In the genomic region with DNA sequence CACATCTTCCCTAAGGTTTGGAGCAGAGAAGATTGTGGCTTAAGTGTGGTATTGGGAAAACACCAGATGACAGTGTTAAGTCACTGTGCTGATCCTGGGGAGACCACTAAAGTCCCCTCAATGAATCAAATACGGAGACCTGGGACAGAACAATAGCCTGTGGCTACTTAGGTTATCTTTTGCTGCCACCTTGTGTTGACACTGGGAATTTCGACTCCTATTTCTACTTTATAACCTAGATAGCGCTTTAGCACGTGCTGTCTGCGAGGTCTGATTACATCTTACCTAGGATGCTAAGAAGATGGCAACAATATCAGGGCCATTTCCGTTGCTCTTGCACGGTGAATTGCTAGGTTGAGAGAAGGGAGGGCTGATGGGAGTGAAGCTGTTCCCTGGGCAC, we compare ENCODE assay signal across 7 mouse cellular contexts. TPM values are rescaled to one million over a fixed set of nuclear protein-coding genes. Genes with fewer than 3 reads are reported as not detected.
DNase-seq lines count a peak whose midpoint lies in the region; ATAC-seq lines count a peak whose summit lies in the region.

No protein-coding gene starts in this region.

- no peaks in the 10 kb centered on the region for H3K36me3 ChIP-seq in forebrain, embryonic 10.5 days (replicated peaks)
- no peaks in the 10 kb centered on the region for H3K36me3 ChIP-seq in hindbrain, embryonic 13.5 days

- no peaks in the 10 kb centered on the region for H3K9me3 ChIP-seq in forebrain, embryonic 10.5 days
- H3K9me3 ChIP-seq in hindbrain, embryonic 13.5 days = no peaks in the 10 kb centered on the region

- H3K4me2 ChIP-seq in hindbrain, embryonic 13.5 days = peak overlapping the region; percentile 74

- peaks cover 19% of the 10 kb centered on the region for H3K4me1 ChIP-seq in forebrain, embryonic 10.5 days
- peaks cover 20% of the 10 kb centered on the region for H3K4me1 ChIP-seq in hindbrain, embryonic 13.5 days (replicated peaks)

- peak; percentile 55 for ATAC-seq in hindbrain, embryonic 13.5 days (ENCODE audit: low FRiP score)

- WGBS in forebrain, embryonic 10.5 days = under 1% methylated on average over 7 of the region's 7 CpGs
- WGBS in hindbrain, embryonic 13.5 days = 0% methylated on average over 7 of the region's 7 CpGs

- H3K4me3 ChIP-seq in forebrain, embryonic 10.5 days = peak overlapping the region; percentile 53
- H3K4me3 ChIP-seq in hindbrain, embryonic 13.5 days = no peak overlapping the region

- DNase-seq in Muller cell, postnatal 12 days (ENCODE audit: inconsistent ontology term) = peak; percentile 80
- DNase-seq in c-Kit-positive CD71-negative TER-119-negative erythroid progenitor cells, embryonic 14.5 days (ENCODE audit: low read depth) = peak; percentile 81
- peak; percentile 75 for DNase-seq in forebrain, embryonic 10.5 days (ENCODE audit: extremely low spot score, low spot score)
- DNase-seq in layer of hippocampus, adult 9-11 months = peak; percentile 74
- peak; percentile 85 for DNase-seq in lung, postnatal 10 days
- DNase-seq in retina, postnatal 7 days (ENCODE audit: low read depth, low spot score) = peak; percentile 77

- H3K27me3 ChIP-seq in forebrain, embryonic 10.5 days (ENCODE audit: poor library complexity, severe bottlenecking) = peaks cover 42% of the 10 kb centered on the region
- peaks cover 37% of the 10 kb centered on the region for H3K27me3 ChIP-seq in hindbrain, embryonic 13.5 days

- no peak overlapping the region for H3K9ac ChIP-seq in hindbrain, embryonic 13.5 days

- H3K27ac ChIP-seq in forebrain, embryonic 10.5 days = no peak overlapping the region
- H3K27ac ChIP-seq in hindbrain, embryonic 13.5 days = peak overlapping the region; percentile 48; the same call in 1 of the 2 replicates

RNA-seq across cellular contexts. Expression of a gene that starts 1.3 kb away (rescaled TPM):
- polyA plus RNA-seq in forebrain, embryonic 10.5 days (2016; fragmentation: Nextera tagmentation; extraction: Ambion mirVana) = 0.09 and 0.14 TPM in 2 replicates
- polyA plus RNA-seq in hindbrain, embryonic 13.5 days (2015; fragmentation: Nextera tagmentation; extraction: Ambion mirVana) = 0.66 and 0.76 TPM in 2 replicates

RNA-seq across cellular contexts. Expression of a gene that starts 13.3 kb away (rescaled TPM):
- 0.81 and 0.95 TPM in 2 replicates for polyA plus RNA-seq in forebrain, embryonic 10.5 days (2016; fragmentation: Nextera tagmentation; extraction: Ambion mirVana)
- polyA plus RNA-seq in hindbrain, embryonic 13.5 days (2015; fragmentation: Nextera tagmentation; extraction: Ambion mirVana) = 0.25 TPM in 2 replicates

RNA-seq across cellular contexts. Expression of a gene that starts 58.2 kb away (rescaled TPM):
- 15.8 and 17.8 TPM in 2 replicates for polyA plus RNA-seq in forebrain, embryonic 10.5 days (2016; fragmentation: Nextera tagmentation; extraction: Ambion mirVana)
- polyA plus RNA-seq in hindbrain, embryonic 13.5 days (2015; fragmentation: Nextera tagmentation; extraction: Ambion mirVana) = 11.9 and 12.1 TPM in 2 replicates
